Mouse (Mus musculus) 3T3-L1 (cell line): ENCODE measurements around the gene Ror2.

Source experiments
- DNase-seq: peaks from one replicate; pipeline ENCODE4 v3.0.0-alpha.2; 2015; ENCODE audit warnings: low read depth, low spot score

Ror2 gene

GRCm38 (mm10) chr13:53195951-53196677 lies 89.8 kb downstream of the Ror2 start:
- no peak for DNase-seq

GRCm38 (mm10) chr13:53194306-53194705 lies 91.6 kb downstream of the Ror2 start:
- no peak for DNase-seq

GRCm38 (mm10) chr13:53193713-53194112 lies 92.2 kb downstream of the Ror2 start:
- DNase-seq: no peak

- no peak for DNase-seq
Observed at GRCm38 (mm10) chr13:53192286-53192685, 93.6 kb downstream of the Ror2 start.

GRCm38 (mm10) chr13:53191657-53192056 lies 94.3 kb downstream of the Ror2 start:
- DNase-seq: no peak

GRCm38 (mm10) chr13:53188935-53189334 lies 97.0 kb downstream of the Ror2 start:
- no peak for DNase-seq

GRCm38 (mm10) chr13:53184858-53185257 lies 101.1 kb downstream of the Ror2 start:
- DNase-seq: no peak

GRCm38 (mm10) chr13:53184149-53184548 lies 101.8 kb downstream of the Ror2 start:
- no peak for DNase-seq

- no peak for DNase-seq
Observed at GRCm38 (mm10) chr13:53183161-53183577, 102.8 kb downstream of the Ror2 start.

GRCm38 (mm10) chr13:53178594-53178993 lies 107.3 kb downstream of the Ror2 start:
- DNase-seq: no peak

GRCm38 (mm10) chr13:53178171-53178570 lies 107.8 kb downstream of the Ror2 start:
- no peak for DNase-seq

- no peak for DNase-seq
Observed at GRCm38 (mm10) chr13:53177424-53177718, 108.6 kb downstream of the Ror2 start.

GRCm38 (mm10) chr13:53176695-53177423 lies 109.1 kb downstream of the Ror2 start:
- no peak for DNase-seq

GRCm38 (mm10) chr13:53175041-53175440 lies 110.9 kb downstream of the Ror2 start:
- no peak for DNase-seq

GRCm38 (mm10) chr13:53163671-53164070 lies 122.3 kb downstream of the Ror2 start:
- DNase-seq: no peak

- DNase-seq: no peak
Observed at GRCm38 (mm10) chr13:53163060-53163459, 122.9 kb downstream of the Ror2 start.

GRCm38 (mm10) chr13:53159501-53159900 lies 126.4 kb downstream of the Ror2 start:
- no peak for DNase-seq

- DNase-seq: no peak
Observed at GRCm38 (mm10) chr13:53158405-53159005, 127.4 kb downstream of the Ror2 start.

- DNase-seq: no peak
Observed at GRCm38 (mm10) chr13:53156911-53157310, 129.0 kb downstream of the Ror2 start.

- no peak for DNase-seq
Observed at GRCm38 (mm10) chr13:53156282-53156681, 129.6 kb downstream of the Ror2 start.

- DNase-seq: no peak
Observed at GRCm38 (mm10) chr13:53145511-53145910, 140.4 kb downstream of the Ror2 start.

GRCm38 (mm10) chr13:53143076-53143475 lies 142.8 kb downstream of the Ror2 start:
- DNase-seq: no peak

- no peak for DNase-seq
Observed at GRCm38 (mm10) chr13:53142268-53142667, 143.7 kb downstream of the Ror2 start.
